Mouse (Mus musculus) stomach, embryonic 15.5 days (tissue): ENCODE measurements at regions not wholly inside any gene's neighbourhood (a gene's known extent, or its start where the extent isn't known, plus 50 kb on each side); places are given as distances from the start of the nearest gene placed in this dataset.
"Not testable (repeated sequence)": the region's sequence is repeated elsewhere in the genome, so short reads cannot be mapped to it uniquely, and the experiment has no call there.

ENCODE experiments used
- ATAC-seq: fragments of 200-750 bp; cut with Nextera tagmentation; 2 replicates; pipeline ENCODE4 v1.8.0; 2017; ENCODE audit warnings: low read depth, moderate number of reproducible peaks, moderate TSS enrichment; ENCODE audit not compliant: insufficient read depth, low FRiP score
- H3K27ac ChIP-seq: fragments of 300-500 bp; sonication (generic); 2 replicates; pipeline ENCODE4 v1.5.1; 2015; ENCODE audit warnings: mild to moderate bottlenecking, inconsistent platforms
- H3K27me3 ChIP-seq: fragments of 300-500 bp; sonication (generic); replicated peaks from 2 replicates; pipeline ENCODE4 v1.6.1; 2015; ENCODE audit warnings: inconsistent platforms
- H3K36me3 ChIP-seq: fragments of 300-500 bp; sonication (generic); 2 replicates; pipeline ENCODE4 v1.6.1; 2015; ENCODE audit warnings: inconsistent platforms
- H3K4me1 ChIP-seq: fragments of 300-500 bp; sonication (generic); 2 replicates; pipeline ENCODE4 v1.6.1; 2015; ENCODE audit warnings: inconsistent platforms
- H3K4me2 ChIP-seq: fragments of 300-500 bp; sonication (generic); 2 replicates; pipeline ENCODE4 v1.6.1; 2015; ENCODE audit warnings: mild to moderate bottlenecking, inconsistent platforms
- H3K4me3 ChIP-seq: fragments of 300-500 bp; sonication (generic); replicated peaks from 2 replicates; pipeline ENCODE4 v1.5.1; 2015; ENCODE audit warnings: inconsistent platforms
- H3K9ac ChIP-seq: fragments of 300-500 bp; sonication (generic); 2 replicates; pipeline ENCODE4 v1.6.1; 2015; ENCODE audit warnings: inconsistent platforms
- H3K9me3 ChIP-seq: fragments of 300-500 bp; sonication (generic); 2 replicates; pipeline ENCODE4 v1.6.1; 2016; ENCODE audit warnings: inconsistent platforms
- WGBS: fragments of 180-500 bp; shearing (Covaris S2); methylation state at CpG from one replicate; pipeline ENCODE4 v1.1.7; 2015; 5-methylcytosine and 5-hydroxymethylcytosine counted together

- H3K27me3 ChIP-seq, result no peaks in the 10 kb centered on the region
- no peaks in the 10 kb centered on the region for H3K36me3 ChIP-seq
- no peak for ATAC-seq
- no peak overlapping the region for H3K27ac ChIP-seq
- H3K4me2 ChIP-seq, result no peak overlapping the region
- H3K4me1 ChIP-seq, result no peaks in the 10 kb centered on the region
- H3K9ac ChIP-seq, result no peak overlapping the region
- no peak overlapping the region for H3K4me3 ChIP-seq
- WGBS, result 76% methylated on average over 2 of the region's 2 CpGs
- H3K9me3 ChIP-seq, result no peaks in the 10 kb centered on the region
Observed at GRCm38 (mm10) chr1:157875006-157875405, 368.5 kb downstream of the Sec16b start.

- ATAC-seq, H3K4me3 ChIP-seq, H3K4me1 ChIP-seq, H3K9ac ChIP-seq, H3K4me2 ChIP-seq, H3K27me3 ChIP-seq, H3K36me3 ChIP-seq, H3K27ac ChIP-seq, H3K9me3 ChIP-seq: not testable (repeated sequence)
- WGBS, result 91% methylated on average over 2 of the region's 4 CpGs
Observed at GRCm38 (mm10) chr1:157877117-157877516, 370.6 kb downstream of the Sec16b start.

- 24% methylated on average over 1 of the region's 1 CpGs for WGBS
Observed at GRCm38 (mm10) chr1:157887146-157887545, 380.6 kb downstream of the Sec16b start.

GRCm38 (mm10) chr1:157888573-157888972 lies 382.0 kb downstream of the Sec16b start:
- WGBS, result 79% methylated on average over 7 of the region's 7 CpGs
- Histone ChIP-seq H3K4me3 (no peak overlapping the region), H3K27me3 (no peaks in the 10 kb centered on the region), H3K4me2 (no peak overlapping the region), H3K4me1 (no peaks in the 10 kb centered on the region), H3K9me3 (no peaks in the 10 kb centered on the region), H3K27ac (no peak overlapping the region), H3K36me3 (no peaks in the 10 kb centered on the region), H3K9ac (no peak overlapping the region)
- no peak for ATAC-seq

More at GRCm38 (mm10) chr1:157887146-157887545, 380.6 kb downstream of the Sec16b start:
- ATAC-seq, result no peak
- no peaks in the 10 kb centered on the region for H3K9me3 ChIP-seq
- H3K9ac ChIP-seq, result no peak overlapping the region
- H3K4me1 ChIP-seq, result no peaks in the 10 kb centered on the region
- no peak overlapping the region for H3K27ac ChIP-seq
- H3K36me3 ChIP-seq, result no peaks in the 10 kb centered on the region
- H3K4me2 ChIP-seq, result no peak overlapping the region
- H3K4me3 ChIP-seq, result no peak overlapping the region
- no peaks in the 10 kb centered on the region for H3K27me3 ChIP-seq

GRCm38 (mm10) chr1:157906168-157906567 lies 399.6 kb downstream of the Sec16b start:
- Histone ChIP-seq H3K9ac (no peak overlapping the region), H3K27ac (no peak overlapping the region), H3K4me2 (no peak overlapping the region), H3K9me3 (no peaks in the 10 kb centered on the region), H3K4me1 (no peaks in the 10 kb centered on the region), H3K4me3 (no peak overlapping the region), H3K27me3 (no peaks in the 10 kb centered on the region), H3K36me3 (no peaks in the 10 kb centered on the region)
- no peak for ATAC-seq
- 87% methylated on average over 2 of the region's 2 CpGs for WGBS

GRCm38 (mm10) chr1:157937800-157938348 lies 418.3 kb downstream of the Brinp2 start:
- no peak overlapping the region for H3K27ac ChIP-seq
- no peak overlapping the region for H3K4me2 ChIP-seq
- no peaks in the 10 kb centered on the region for H3K9me3 ChIP-seq
- 58% methylated on average over 1 of the region's 1 CpGs for WGBS
- no peaks in the 10 kb centered on the region for H3K27me3 ChIP-seq
- no peak overlapping the region for H3K4me3 ChIP-seq
- H3K9ac ChIP-seq, result no peak overlapping the region
- no peaks in the 10 kb centered on the region for H3K4me1 ChIP-seq
- ATAC-seq, result no peak
- H3K36me3 ChIP-seq, result no peaks in the 10 kb centered on the region

- ATAC-seq, result no peak
- Histone ChIP-seq H3K9ac (no peak overlapping the region), H3K27me3 (no peaks in the 10 kb centered on the region), H3K27ac (no peak overlapping the region), H3K4me2 (no peak overlapping the region), H3K4me3 (no peak overlapping the region), H3K36me3 (no peaks in the 10 kb centered on the region), H3K9me3 (no peaks in the 10 kb centered on the region), H3K4me1 (no peaks in the 10 kb centered on the region)
- WGBS, result 62% methylated on average over 1 of the region's 1 CpGs
Observed at GRCm38 (mm10) chr1:157939516-157939915, 416.6 kb downstream of the Brinp2 start.

- Histone ChIP-seq H3K27ac (no peak overlapping the region), H3K9me3 (no peaks in the 10 kb centered on the region), H3K36me3 (no peaks in the 10 kb centered on the region), H3K4me2 (no peak overlapping the region), H3K4me3 (no peak overlapping the region), H3K9ac (no peak overlapping the region), H3K4me1 (no peaks in the 10 kb centered on the region), H3K27me3 (no peaks in the 10 kb centered on the region)
- WGBS, result 44% methylated on average over 3 of the region's 3 CpGs
- no peak for ATAC-seq
Observed at GRCm38 (mm10) chr1:157940331-157940758, 415.8 kb downstream of the Brinp2 start.

- no peaks in the 10 kb centered on the region for H3K27me3 ChIP-seq
- WGBS, result 52% methylated on average over 4 of the region's 4 CpGs
- ATAC-seq, result no peak
- H3K27ac ChIP-seq, result no peak overlapping the region
- H3K36me3 ChIP-seq, result no peaks in the 10 kb centered on the region
- H3K9me3 ChIP-seq, result no peaks in the 10 kb centered on the region
- H3K9ac ChIP-seq, result no peak overlapping the region
- no peaks in the 10 kb centered on the region for H3K4me1 ChIP-seq
- H3K4me3 ChIP-seq, result no peak overlapping the region
- H3K4me2 ChIP-seq, result no peak overlapping the region
Observed at GRCm38 (mm10) chr1:157957506-157957905, 398.6 kb downstream of the Brinp2 start.

GRCm38 (mm10) chr1:157964461-157964860 lies 391.7 kb downstream of the Brinp2 start:
- WGBS, result 80% methylated on average over 3 of the region's 3 CpGs
- no peak overlapping the region for H3K9ac ChIP-seq
- H3K27ac ChIP-seq, result no peak overlapping the region
- ATAC-seq, result no peak
- H3K4me2 ChIP-seq, result no peak overlapping the region
- no peaks in the 10 kb centered on the region for H3K27me3 ChIP-seq
- no peaks in the 10 kb centered on the region for H3K36me3 ChIP-seq
- H3K9me3 ChIP-seq, result no peaks in the 10 kb centered on the region
- no peaks in the 10 kb centered on the region for H3K4me1 ChIP-seq
- H3K4me3 ChIP-seq, result no peak overlapping the region

GRCm38 (mm10) chr1:157969635-157970111 lies 386.5 kb downstream of the Brinp2 start:
- H3K9me3 ChIP-seq, result no peaks in the 10 kb centered on the region
- 76% methylated on average over 6 of the region's 6 CpGs for WGBS
- no peaks in the 10 kb centered on the region for H3K4me1 ChIP-seq
- no peaks in the 10 kb centered on the region for H3K36me3 ChIP-seq
- H3K27ac ChIP-seq, result no peak overlapping the region
- no peaks in the 10 kb centered on the region for H3K27me3 ChIP-seq
- no peak overlapping the region for H3K4me2 ChIP-seq
- ATAC-seq, result no peak
- no peak overlapping the region for H3K9ac ChIP-seq
- H3K4me3 ChIP-seq, result no peak overlapping the region

- WGBS, result 76% methylated on average over 10 of the region's 10 CpGs
- H3K36me3 ChIP-seq, result no peaks in the 10 kb centered on the region
- H3K4me2 ChIP-seq, result no peak overlapping the region
- H3K9ac ChIP-seq, result no peak overlapping the region
- no peaks in the 10 kb centered on the region for H3K4me1 ChIP-seq
- H3K9me3 ChIP-seq, result no peaks in the 10 kb centered on the region
- no peak overlapping the region for H3K4me3 ChIP-seq
- no peak for ATAC-seq
- H3K27me3 ChIP-seq, result no peaks in the 10 kb centered on the region
- no peak overlapping the region for H3K27ac ChIP-seq
Observed at GRCm38 (mm10) chr1:157973373-157974232, 382.5 kb downstream of the Brinp2 start.
